Mouse (Mus musculus) spleen, adult 12 weeks (tissue): Measurements from ENCODE around the gene Brd1.

Experiments used
- DNase-seq: peaks from one replicate; pipeline ENCODE4 v3.0.0; 2022; ENCODE audit warnings: low spot score

The Brd1 gene

GRCm38 (mm10) chr15:88686725-88687124, 47.3 kb downstream of the Brd1 start:
- DNase-seq: no peak

GRCm38 (mm10) chr15:88684039-88684438, 50.0 kb downstream of the Brd1 start:
- DNase-seq: no peak

GRCm38 (mm10) chr15:88680931-88681330, 53.1 kb downstream of the Brd1 start:
- DNase-seq: no peak

- no peak for DNase-seq
Observed at GRCm38 (mm10) chr15:88677568-88677967, 56.5 kb downstream of the Brd1 start.

GRCm38 (mm10) chr15:88675998-88676397, 58.0 kb downstream of the Brd1 start:
- DNase-seq: no peak

- no peak for DNase-seq
Observed at GRCm38 (mm10) chr15:88668693-88669092, 65.3 kb downstream of the Brd1 start.

- no peak for DNase-seq
Observed at GRCm38 (mm10) chr15:88667653-88668052, 66.4 kb downstream of the Brd1 start.

- no peak for DNase-seq
Observed at GRCm38 (mm10) chr15:88665846-88666245, 68.2 kb downstream of the Brd1 start.

GRCm38 (mm10) chr15:88663041-88663440, 71.0 kb downstream of the Brd1 start:
- DNase-seq: no peak

GRCm38 (mm10) chr15:88662111-88662850, 71.8 kb downstream of the Brd1 start:
- DNase-seq: no peak

GRCm38 (mm10) chr15:88661654-88662053, 72.4 kb downstream of the Brd1 start:
- DNase-seq: no peak

- DNase-seq: no peak
Observed at GRCm38 (mm10) chr15:88652006-88652405, 82.0 kb downstream of the Brd1 start.

- DNase-seq: no peak
Observed at GRCm38 (mm10) chr15:88651019-88651418, 83.0 kb downstream of the Brd1 start.
